Mouse (Mus musculus) kidney, postnatal 0 days (tissue): Measurements from ENCODE around the gene Ppp2r2c. TPM values are rescaled to one million over a fixed set of nuclear protein-coding genes. Genes with fewer than 3 reads are reported as not detected.

ENCODE experiments used
- ATAC-seq: fragments of 200-750 bp; cut with Nextera tagmentation; replicated peaks from 2 replicates; pipeline ENCODE4 v1.8.0; 2017; ENCODE audit warnings: low read depth, moderate number of reproducible peaks, moderate TSS enrichment, moderate library complexity; ENCODE audit not compliant: low FRiP score
- DNase-seq: peaks from one replicate; pipeline ENCODE4 v3.0.0-alpha.2; 2016; ENCODE audit warnings: low spot score
- H3K27ac ChIP-seq: fragments of 300-500 bp; sonication (generic); 2 replicates; pipeline ENCODE4 v1.5.1; 2014; ENCODE audit warnings: mild to moderate bottlenecking
- H3K27me3 ChIP-seq: fragments of 300-500 bp; sonication (generic); 2 replicates; pipeline ENCODE4 v1.6.1; 2014; ENCODE audit warnings: low read length, mixed read lengths; ENCODE audit not compliant: insufficient read depth
- H3K36me3 ChIP-seq: fragments of 300-500 bp; sonication (generic); 2 replicates; pipeline ENCODE4 v1.6.1; 2014; ENCODE audit warnings: low read length, mixed read lengths; ENCODE audit not compliant: insufficient read depth
- H3K4me1 ChIP-seq: fragments of 300-500 bp; sonication (generic); replicated peaks from 2 replicates; pipeline ENCODE4 v1.6.1; 2014; ENCODE audit warnings: antibody characterized with exemption, low read length, mixed read lengths; ENCODE audit not compliant: insufficient read depth
- H3K4me2 ChIP-seq: fragments of 300-500 bp; sonication (generic); 2 replicates; pipeline ENCODE4 v1.6.1; 2014; ENCODE audit warnings: mild to moderate bottlenecking, low read length, moderate library complexity, mixed read lengths
- H3K4me3 ChIP-seq: fragments of 300-500 bp; sonication (generic); replicated peaks from 2 replicates; pipeline ENCODE4 v1.5.1; 2014; ENCODE audit warnings: low read depth, low read length
- H3K9ac ChIP-seq: fragments of 300-500 bp; sonication (generic); 2 replicates; pipeline ENCODE4 v1.6.1; 2014; ENCODE audit warnings: low read depth, low read length
- H3K9me3 ChIP-seq: fragments of 300-500 bp; sonication (generic); replicated peaks from 2 replicates; pipeline ENCODE4 v1.6.1; 2016; ENCODE audit warnings: low read length, inconsistent platforms, mixed read lengths
- CTCF ChIP-seq: IDR thresholded peaks from 2 replicates; pipeline ENCODE4 v1.5.1; 2016; ENCODE audit warnings: antibody characterized with exemption, low read depth, mild to moderate bottlenecking, moderate library complexity
- WGBS: fragments of 180-500 bp; shearing (Covaris S2); extraction: QIAGEN DNeasy Blood & Tissue Kit; methylation state at CpG from one replicate; pipeline ENCODE4 v1.1.7; 2014; 5-methylcytosine and 5-hydroxymethylcytosine counted together
- polyA plus RNA-seq: library from polyadenylated mRNA; unstranded; fragments of >200 nt; fragmentation: Nextera tagmentation; extraction: Ambion mirVana; gene quantifications from 2 replicates; pipeline ENCODE4 v1.2.1, GENCODE M21; 2015

Gene Ppp2r2c
- polyA plus RNA-seq, 1 experiment from 2014 or later, result 0.11 TPM

GRCm38 (mm10) chr5:36887299-36887988 lies 19.1 kb downstream of the Ppp2r2c start:
- ATAC-seq, result peak; percentile 49; the same call in 1 of the 2 replicates
- no peaks in the 10 kb centered on the region for H3K36me3 ChIP-seq

GRCm38 (mm10) chr5:36888501-36888900 lies 20.2 kb downstream of the Ppp2r2c start:
- Histone ChIP-seq H3K9ac (no peak overlapping the region), H3K36me3 (no peaks in the 10 kb centered on the region), H3K4me2 (no peak overlapping the region), H3K27ac (no peak overlapping the region), H3K27me3 (no peaks in the 10 kb centered on the region), H3K4me1 (0 out of 2 replicates have a peak, but pooled peaks cover 2% of the 10 kb centered on the region), H3K4me3 (no peak overlapping the region), H3K9me3 (no peaks in the 10 kb centered on the region)
- ATAC-seq, result no peak
- 67% methylated on average over 8 of the region's 8 CpGs for WGBS
- no peak for TF ChIP-seq CTCF
- DNase-seq, result no peak

More at GRCm38 (mm10) chr5:36887299-36887988, 19.1 kb downstream of the Ppp2r2c start:
- H3K4me2 ChIP-seq, result no peak overlapping the region
- 0 out of 2 replicates have a peak, but pooled peaks cover 2% of the 10 kb centered on the region for H3K4me1 ChIP-seq
- no peak overlapping the region for H3K4me3 ChIP-seq
- H3K9me3 ChIP-seq, result no peaks in the 10 kb centered on the region
- H3K27me3 ChIP-seq, result no peaks in the 10 kb centered on the region
- no peak for TF ChIP-seq CTCF
- H3K9ac ChIP-seq, result no peak overlapping the region
- 14% methylated on average over 9 of the region's 9 CpGs for WGBS
- H3K27ac ChIP-seq, result no peak overlapping the region
- DNase-seq, result peak; percentile 48

- H3K27me3 ChIP-seq, result no peaks in the 10 kb centered on the region
- H3K9ac ChIP-seq, result no peak overlapping the region
- H3K9me3 ChIP-seq, result no peaks in the 10 kb centered on the region
- no peak overlapping the region for H3K4me3 ChIP-seq
- DNase-seq, result no peak
- no peak for TF ChIP-seq CTCF
- no peak overlapping the region for H3K4me2 ChIP-seq
- H3K27ac ChIP-seq, result no peak overlapping the region
- no peak for ATAC-seq
- no peaks in the 10 kb centered on the region for H3K36me3 ChIP-seq
- 0 out of 2 replicates have a peak, but pooled peaks cover 2% of the 10 kb centered on the region for H3K4me1 ChIP-seq
- WGBS, result 81% methylated on average over 11 of the region's 11 CpGs
Observed at GRCm38 (mm10) chr5:36888911-36889310, 20.6 kb downstream of the Ppp2r2c start.

GRCm38 (mm10) chr5:36889380-36889886 lies 21.1 kb downstream of the Ppp2r2c start:
- ATAC-seq, result no peak
- no peak for DNase-seq

GRCm38 (mm10) chr5:36890794-36891193 lies 22.5 kb downstream of the Ppp2r2c start:
- no peak overlapping the region for H3K27ac ChIP-seq
- no peak overlapping the region for H3K4me3 ChIP-seq
- no peaks in the 10 kb centered on the region for H3K27me3 ChIP-seq
- H3K9me3 ChIP-seq, result no peaks in the 10 kb centered on the region
- no peaks in the 10 kb centered on the region for H3K36me3 ChIP-seq
- H3K4me2 ChIP-seq, result no peak overlapping the region
- TF ChIP-seq CTCF, result no peak
- H3K4me1 ChIP-seq, result 0 out of 2 replicates have a peak, but pooled peaks cover 2% of the 10 kb centered on the region
- ATAC-seq (no peak), DNase-seq (no peak)
- H3K9ac ChIP-seq, result no peak overlapping the region
- WGBS, result 36% methylated on average over 9 of the region's 9 CpGs

More at GRCm38 (mm10) chr5:36889380-36889886, 21.1 kb downstream of the Ppp2r2c start:
- H3K4me3 ChIP-seq, result no peak overlapping the region
- 0 out of 2 replicates have a peak, but pooled peaks cover 2% of the 10 kb centered on the region for H3K4me1 ChIP-seq
- no peak overlapping the region for H3K4me2 ChIP-seq
- no peak for TF ChIP-seq CTCF
- no peaks in the 10 kb centered on the region for H3K36me3 ChIP-seq
- H3K27me3 ChIP-seq, result no peaks in the 10 kb centered on the region
- 89% methylated on average over 2 of the region's 2 CpGs for WGBS
- H3K9ac ChIP-seq, result no peak overlapping the region
- H3K27ac ChIP-seq, result no peak overlapping the region
- H3K9me3 ChIP-seq, result no peaks in the 10 kb centered on the region

- H3K9ac ChIP-seq, result no peak overlapping the region
- no peak overlapping the region for H3K27ac ChIP-seq
- H3K36me3 ChIP-seq, result no peaks in the 10 kb centered on the region
- no peak for ATAC-seq
- 38% methylated on average over 4 of the region's 4 CpGs for WGBS
- H3K4me1 ChIP-seq, result no peaks in the 10 kb centered on the region
- no peaks in the 10 kb centered on the region for H3K9me3 ChIP-seq
- H3K27me3 ChIP-seq, result no peaks in the 10 kb centered on the region
- no peak for TF ChIP-seq CTCF
- H3K4me2 ChIP-seq, result no peak overlapping the region
- DNase-seq, result no peak
- no peak overlapping the region for H3K4me3 ChIP-seq
Observed at GRCm38 (mm10) chr5:36891793-36892470, 23.6 kb downstream of the Ppp2r2c start.
